Mouse (Mus musculus): ENCODE data around the gene 4933416C03Rik.

The 4933416C03Rik gene

GRCm38 (mm10) chr10:116079396-116079795, 34.3 kb downstream of the 4933416C03Rik start:
- in situ Hi-C loops (cut with MboI) = no loop called here

- in situ Hi-C loops (cut with MboI) = no loop called here
Measured at GRCm38 (mm10) chr10:116078636-116079035, 35.1 kb downstream of the 4933416C03Rik start.

GRCm38 (mm10) chr10:116075954-116076353, 37.8 kb downstream of the 4933416C03Rik start:
- in situ Hi-C loops (cut with MboI) = no loop called here
